Mouse (Mus musculus) liver, adult 2 months (tissue): ENCODE results near the gene Gm47985. TPM values are rescaled to one million over a fixed set of nuclear protein-coding genes. Genes with fewer than 3 reads are reported as not detected.

Experiments
- DNase-seq: peaks from one replicate; pipeline ENCODE4 v3.0.0-alpha.2; 2011; ENCODE audit warnings: low read depth, low spot score; ENCODE audit errors: extremely low read depth
- H3K27ac ChIP-seq: fragments of 200-500 bp; replicated peaks from 2 replicates; pipeline ENCODE4 v1.5.1; 2012; ENCODE audit warnings: low read depth, mild to moderate bottlenecking, control low read depth, inconsistent platforms, low read length; ENCODE audit not compliant: insufficient read depth
- H3K27me3 ChIP-seq: fragments of 200-500 bp; 2 replicates; pipeline ENCODE4 v1.6.1; 2012; ENCODE audit warnings: mild to moderate bottlenecking, moderate library complexity, low read length, inconsistent platforms; ENCODE audit not compliant: control insufficient read depth, insufficient read depth
- H3K36me3 ChIP-seq: fragments of 200-500 bp; 2 replicates; pipeline ENCODE4 v1.6.1; 2012; ENCODE audit warnings: low read length, inconsistent platforms; ENCODE audit not compliant: control insufficient read depth, insufficient read depth
- H3K4me1 ChIP-seq: fragments of 200-500 bp; 2 replicates; pipeline ENCODE4 v1.6.1; 2011; ENCODE audit warnings: low read length; ENCODE audit not compliant: control insufficient read depth, insufficient read depth
- H3K4me3 ChIP-seq: fragments of 200-500 bp; 2 replicates; pipeline ENCODE4 v1.5.1; 2011; ENCODE audit warnings: low read depth, mild to moderate bottlenecking, control low read depth, low read length, moderate library complexity; ENCODE audit not compliant: insufficient read depth
- H3K79me2 ChIP-seq: fragments of 200-500 bp; 2 replicates; pipeline ENCODE4 v1.6.1; 2012; ENCODE audit warnings: inconsistent platforms, mild to moderate bottlenecking, low read length, moderate library complexity; ENCODE audit not compliant: control insufficient read depth, insufficient read depth
- H3K9ac ChIP-seq: fragments of 200-500 bp; 2 replicates; pipeline ENCODE4 v1.6.1; 2012; ENCODE audit warnings: low read depth, mild to moderate bottlenecking, control low read depth, inconsistent platforms, low read length
- CTCF ChIP-seq: fragments of 200-500 bp; IDR thresholded peaks from 2 replicates; pipeline ENCODE4 v1.5.1; 2011; ENCODE audit warnings: low read depth, low read length, control low read depth
- POLR2A ChIP-seq: fragments of 200-500 bp; IDR thresholded peaks from 2 replicates; pipeline ENCODE4 v1.6.1; 2011; ENCODE audit warnings: low read length, control low read depth; ENCODE audit not compliant: insufficient read depth; ENCODE audit errors: extremely low read depth
- WGBS: fragments of 180-500 bp; shearing (Covaris S2); methylation state at CpG from one replicate; pipeline ENCODE4 v1.1.7; 2018; 5-methylcytosine and 5-hydroxymethylcytosine counted together
- polyA plus RNA-seq: library from polyadenylated mRNA; depleted of rRNA; stranded (reverse); fragments of >200 nt; gene quantifications from 2 replicates; pipeline ENCODE4 v1.2.3, GENCODE M21; 2012
- total RNA-seq: library from RNA; depleted of rRNA; stranded (reverse); fragments of >200 nt; gene quantifications from 2 replicates; pipeline ENCODE4 v1.2.3, GENCODE M21; 2014

Gene Gm47985
- total and polyA plus RNA-seq, 2 experiments = not detected

DNA sequence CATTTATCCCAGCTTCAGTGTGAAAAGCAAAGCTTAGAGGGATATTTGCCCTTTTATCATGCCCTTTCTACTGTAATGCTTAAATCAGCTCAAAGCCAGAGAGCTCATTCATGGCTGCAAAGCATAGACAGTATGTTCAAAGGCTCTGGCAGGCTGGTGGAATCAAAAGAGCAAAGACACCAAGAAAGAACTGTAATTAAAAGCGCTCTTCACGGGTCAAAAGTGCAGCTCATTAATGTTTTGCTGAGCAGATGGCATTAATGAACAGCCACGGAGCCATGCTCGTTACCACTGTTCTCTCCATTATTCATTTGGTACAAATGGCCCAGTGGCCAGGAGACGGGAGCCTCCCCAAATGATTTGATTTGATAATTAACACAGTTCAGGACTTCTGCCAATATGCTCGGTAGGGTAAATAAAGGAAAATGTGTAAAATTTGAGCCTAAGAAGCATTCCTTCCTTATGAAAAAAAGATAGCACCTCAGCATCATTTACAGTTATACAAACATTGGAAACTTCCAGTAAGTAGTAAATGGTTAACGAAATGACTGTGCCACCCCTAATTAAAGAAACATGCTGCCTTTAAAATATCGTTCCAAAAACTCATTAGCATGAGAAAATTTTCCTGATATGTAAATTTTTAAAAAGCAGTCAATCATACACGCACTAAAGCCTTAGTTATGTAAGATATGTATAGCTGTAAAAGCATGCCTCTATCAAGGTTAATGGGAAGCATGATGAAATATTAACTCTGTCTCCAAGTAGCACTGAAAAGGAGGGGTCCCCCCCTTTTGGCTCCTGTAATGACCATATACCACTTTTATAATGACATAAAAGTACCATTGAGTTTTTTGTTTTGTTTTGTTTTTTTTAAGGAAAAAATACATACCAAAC lies 24.1 kb upstream of the Gm47985 start:
- H3K36me3 ChIP-seq = no peaks in the 10 kb centered on the region
- no peaks in the 10 kb centered on the region; the same call in 1 of the 2 replicates for H3K79me2 ChIP-seq
- no peak overlapping the region for H3K9ac ChIP-seq
- no peaks in the 10 kb centered on the region for H3K27me3 ChIP-seq
- 37% methylated on average over 9 of the region's 9 CpGs for WGBS
- peak; percentile 74 for DNase-seq
- TF ChIP-seq POLR2A = no peak
- no peak for TF ChIP-seq CTCF
- H3K27ac ChIP-seq = peak overlapping the region; percentile 91
- H3K4me1 ChIP-seq = peaks cover 11% of the 10 kb centered on the region
- H3K4me3 ChIP-seq = no peak overlapping the region

DNA sequence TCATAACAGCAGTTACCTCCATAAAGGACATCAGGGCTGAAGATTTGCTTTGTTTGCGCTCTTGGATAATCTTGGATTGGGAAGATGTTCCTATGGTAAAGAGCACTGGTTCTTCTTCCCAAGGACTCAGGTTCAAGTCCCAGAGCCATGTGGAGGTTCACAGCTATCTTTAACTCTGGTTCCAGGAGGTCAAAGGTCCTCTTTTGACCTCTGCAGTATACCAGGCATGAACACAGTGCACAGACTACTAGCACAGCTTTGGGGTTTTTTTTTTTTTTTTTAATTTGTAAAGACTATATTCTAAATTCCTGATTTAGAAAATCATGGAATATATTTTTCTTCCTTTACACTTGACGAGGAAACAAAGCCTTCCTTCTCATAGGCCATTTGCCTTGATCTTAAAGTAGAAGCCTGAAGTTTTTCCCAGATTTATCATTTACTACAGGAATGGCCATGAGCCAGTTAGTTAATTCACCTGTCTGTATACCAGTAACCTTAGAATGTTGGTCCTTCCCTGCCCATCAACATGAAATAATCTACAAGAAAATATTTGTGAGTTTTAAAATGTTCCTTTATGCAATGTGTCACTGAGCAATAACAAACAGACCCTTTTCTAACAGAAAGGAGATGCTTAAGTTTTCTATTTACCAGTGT lies 23.4 kb upstream of the Gm47985 start:
- no peaks in the 10 kb centered on the region; the same call in 1 of the 2 replicates for H3K79me2 ChIP-seq
- no peak overlapping the region; the same call in 1 of the 2 replicates for H3K27ac ChIP-seq
- H3K27me3 ChIP-seq = no peaks in the 10 kb centered on the region
- no peak overlapping the region for H3K9ac ChIP-seq
- DNase-seq = peak; percentile 85
- H3K4me3 ChIP-seq = no peak overlapping the region
- H3K36me3 ChIP-seq = no peaks in the 10 kb centered on the region
- WGBS = 82% methylated on average over 2 of the region's 2 CpGs
- TF ChIP-seq POLR2A (no peak), CTCF (no peak)
- H3K4me1 ChIP-seq = peaks cover 9% of the 10 kb centered on the region

DNA sequence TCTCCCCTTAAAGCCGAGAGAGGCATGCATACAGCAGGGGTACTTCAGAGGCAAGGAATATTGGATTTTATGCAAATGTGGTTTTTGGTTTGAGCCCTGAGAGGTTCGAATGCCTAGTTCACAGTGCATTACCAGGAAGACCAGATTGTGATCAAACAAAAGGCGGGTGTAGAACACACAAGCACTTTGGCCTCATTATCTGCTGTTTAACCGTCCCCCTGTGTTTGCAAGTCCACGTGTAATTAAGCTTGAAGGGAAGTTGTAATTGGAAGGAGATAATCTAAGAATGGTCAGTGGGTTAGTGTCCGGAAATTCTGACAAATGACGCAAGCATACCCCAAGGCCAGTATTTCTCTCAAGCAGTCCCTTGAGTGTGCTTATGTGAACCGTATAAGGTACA lies 16.3 kb upstream of the Gm47985 start:
- WGBS = 15% methylated on average over 8 of the region's 8 CpGs
- Histone ChIP-seq H3K36me3 (no peaks in the 10 kb centered on the region), H3K79me2 (no peaks in the 10 kb centered on the region), H3K27me3 (no peaks in the 10 kb centered on the region), H3K27ac (peak overlapping the region; percentile 79), H3K4me3 (no peak overlapping the region), H3K4me1 (peaks cover 9% of the 10 kb centered on the region; the same call in 1 of the 2 replicates), H3K9ac (no peak overlapping the region)
- TF ChIP-seq CTCF (no peak), POLR2A (no peak)
- DNase-seq = peak; percentile 79

DNA sequence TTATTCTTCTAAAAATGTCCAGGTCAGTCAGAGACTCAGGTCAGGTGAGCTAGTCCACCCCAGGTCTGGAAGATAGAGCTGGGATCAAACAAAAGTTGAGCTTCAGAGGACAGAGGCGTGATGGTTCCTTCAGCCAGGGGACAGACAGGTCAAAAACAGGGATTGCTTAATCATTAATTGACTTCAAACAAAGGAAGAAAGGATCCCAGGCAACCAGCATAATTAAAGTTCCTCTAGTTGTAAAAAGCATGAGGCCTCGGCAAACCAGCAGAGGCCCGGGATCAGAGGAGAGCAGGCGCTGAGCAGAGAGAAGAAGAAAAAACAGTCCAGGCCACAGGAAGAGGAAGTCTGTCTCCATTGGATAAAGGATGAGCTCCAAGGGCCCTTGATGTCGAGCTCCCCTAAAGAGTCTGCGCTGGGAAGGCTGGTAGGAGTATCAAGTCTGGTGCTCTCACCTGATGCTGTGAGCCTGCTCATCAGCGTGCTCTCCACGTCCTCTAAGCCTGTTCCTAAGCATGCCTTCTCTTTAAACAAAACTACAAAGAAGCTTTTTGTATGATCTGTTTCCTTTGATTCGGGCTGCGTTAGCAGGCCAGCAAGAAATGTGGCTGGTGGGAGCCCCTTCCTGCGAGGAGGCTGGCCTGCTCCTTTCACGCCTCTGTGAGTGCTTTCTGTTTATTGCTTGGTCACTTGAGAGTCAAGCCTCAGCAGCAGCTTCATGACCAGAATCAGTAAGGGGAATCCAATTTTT lies 14.9 kb upstream of the Gm47985 start:
- Histone ChIP-seq H3K27ac (peak overlapping the region; percentile 90), H3K27me3 (no peaks in the 10 kb centered on the region)

DNA sequence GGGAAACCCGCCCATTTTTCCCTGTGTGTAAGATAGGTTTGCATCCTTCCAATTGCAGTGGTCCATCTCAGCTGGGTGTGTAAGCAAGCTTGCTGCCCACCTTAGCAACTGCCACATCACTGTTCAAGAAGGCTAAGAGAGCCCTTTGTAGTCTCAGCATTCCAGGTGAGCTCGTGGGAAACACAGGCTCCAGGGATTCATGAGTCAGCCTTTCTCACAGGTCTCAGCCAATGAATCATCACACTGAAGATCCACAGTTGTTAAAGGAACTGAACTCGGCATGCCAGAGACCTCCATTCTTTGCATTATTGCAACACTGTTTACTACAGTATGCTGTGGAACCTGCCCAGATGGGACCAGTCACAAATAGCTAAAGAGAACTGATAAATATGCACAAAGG lies 13.7 kb upstream of the Gm47985 start:
- no peak overlapping the region for H3K4me3 ChIP-seq
- no peak for DNase-seq
- no peaks in the 10 kb centered on the region for H3K36me3 ChIP-seq
- no peaks in the 10 kb centered on the region for H3K79me2 ChIP-seq
- TF ChIP-seq POLR2A = no peak
- no peaks in the 10 kb centered on the region for H3K27me3 ChIP-seq
- no peak overlapping the region for H3K27ac ChIP-seq
- peaks cover 9% of the 10 kb centered on the region; the same call in 1 of the 2 replicates for H3K4me1 ChIP-seq
- WGBS = 52% methylated on average over 3 of the region's 3 CpGs
- H3K9ac ChIP-seq = no peak overlapping the region

More for the DNA sequence above, 14.9 kb upstream of the Gm47985 start:
- peak; percentile 95 for DNase-seq
- TF ChIP-seq CTCF (no peak), POLR2A (no peak)
- Histone ChIP-seq H3K9ac (peak overlapping the region; percentile 34; the same call in 1 of the 2 replicates), H3K79me2 (no peaks in the 10 kb centered on the region), H3K4me1 (peaks cover 9% of the 10 kb centered on the region; the same call in 1 of the 2 replicates), H3K36me3 (no peaks in the 10 kb centered on the region), H3K4me3 (no peak overlapping the region)
- 35% methylated on average over 12 of the region's 12 CpGs for WGBS
